Mouse (Mus musculus) stomach, embryonic 16.5 days (tissue): ENCODE data around the gene Alg9. TPM values are rescaled to one million over a fixed set of nuclear protein-coding genes. Genes with fewer than 3 reads are reported as not detected.
A peak's percentile ranks its signal among the peaks of the same experiment; 100 is the strongest.

Experiments used
- ATAC-seq: fragments of 200-750 bp; cut with Nextera tagmentation; 2 replicates; pipeline ENCODE4 v1.8.0; 2017; ENCODE audit warnings: moderate number of reproducible peaks, moderate TSS enrichment; ENCODE audit not compliant: insufficient read depth, low FRiP score
- H3K27ac ChIP-seq: fragments of 300-500 bp; sonication (generic); 2 replicates; pipeline ENCODE4 v1.5.1; 2014; ENCODE audit warnings: low read length
- H3K27me3 ChIP-seq: fragments of 300-500 bp; sonication (generic); 2 replicates; pipeline ENCODE4 v1.6.1; 2014; ENCODE audit warnings: low read length, control low read depth, mixed read lengths; ENCODE audit not compliant: control insufficient read depth, insufficient read depth
- H3K36me3 ChIP-seq: fragments of 300-500 bp; sonication (generic); 2 replicates; pipeline ENCODE4 v1.6.1; 2014; ENCODE audit warnings: low read length; ENCODE audit not compliant: control insufficient read depth, insufficient read depth
- H3K4me1 ChIP-seq: fragments of 300-500 bp; sonication (generic); 2 replicates; pipeline ENCODE4 v1.6.1; 2014; ENCODE audit warnings: low read length, control low read depth, mixed read lengths; ENCODE audit not compliant: control insufficient read depth, insufficient read depth
- H3K4me2 ChIP-seq: fragments of 300-500 bp; sonication (generic); 2 replicates; pipeline ENCODE4 v1.6.1; 2014; ENCODE audit warnings: low read depth, low read length, mixed read lengths
- H3K4me3 ChIP-seq: fragments of 300-500 bp; sonication (generic); replicated peaks from 2 replicates; pipeline ENCODE4 v1.5.1; 2014; ENCODE audit warnings: mild to moderate bottlenecking, low read length
- H3K9ac ChIP-seq: fragments of 300-500 bp; sonication (generic); 2 replicates; pipeline ENCODE4 v1.6.1; 2014; ENCODE audit warnings: low read length
- H3K9me3 ChIP-seq: fragments of 300-500 bp; sonication (generic); replicated peaks from 2 replicates; pipeline ENCODE4 v1.6.1; 2016; ENCODE audit warnings: low read length, control low read depth; ENCODE audit not compliant: control insufficient read depth
- WGBS: fragments of 180-500 bp; shearing (Covaris S2); extraction: QIAGEN DNeasy Blood & Tissue Kit; methylation state at CpG from one replicate; pipeline ENCODE4 v1.1.7; 2014; 5-methylcytosine and 5-hydroxymethylcytosine counted together
- polyA plus RNA-seq: library from polyadenylated mRNA; unstranded; fragments of >200 nt; fragmentation: Nextera tagmentation; extraction: Ambion mirVana; gene quantifications from 2 replicates; pipeline ENCODE4 v1.2.1, GENCODE M21; 2015

Gene Alg9
- polyA plus RNA-seq, 1 experiment from 2014 or later, result 36.7 TPM

DNA sequence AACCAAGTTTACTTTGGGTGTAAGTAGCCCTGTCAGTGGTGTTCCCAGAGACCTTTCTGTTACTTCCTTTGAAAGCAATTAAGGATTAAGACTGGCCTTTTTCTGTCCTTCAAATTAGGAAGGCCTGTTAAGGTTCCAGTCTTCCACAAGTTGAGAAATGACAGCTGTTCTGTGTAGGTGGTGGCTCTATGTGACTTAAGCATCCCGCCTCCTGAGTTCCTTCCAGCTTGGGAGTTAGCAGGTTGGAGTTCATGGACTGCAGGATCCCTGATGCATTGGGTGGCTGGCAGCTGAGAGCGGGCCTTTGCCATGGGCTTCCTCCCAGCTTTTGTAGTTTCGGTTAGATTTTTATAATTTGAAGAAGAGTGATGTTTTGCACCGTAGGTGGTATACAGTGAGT is 100.7 kb downstream of the Alg9 start:
- Histone ChIP-seq H3K27ac (no peak overlapping the region), H3K9me3 (no peaks in the 10 kb centered on the region), H3K4me2 (no peak overlapping the region), H3K27me3 (no peaks in the 10 kb centered on the region), H3K9ac (no peak overlapping the region), H3K4me1 (0 out of 2 replicates have a peak, but pooled peaks cover 4% of the 10 kb centered on the region), H3K4me3 (no peak overlapping the region), H3K36me3 (peaks cover 47% of the 10 kb centered on the region)
- ATAC-seq, result no peak
- 90% methylated on average over 4 of the region's 4 CpGs for WGBS

DNA sequence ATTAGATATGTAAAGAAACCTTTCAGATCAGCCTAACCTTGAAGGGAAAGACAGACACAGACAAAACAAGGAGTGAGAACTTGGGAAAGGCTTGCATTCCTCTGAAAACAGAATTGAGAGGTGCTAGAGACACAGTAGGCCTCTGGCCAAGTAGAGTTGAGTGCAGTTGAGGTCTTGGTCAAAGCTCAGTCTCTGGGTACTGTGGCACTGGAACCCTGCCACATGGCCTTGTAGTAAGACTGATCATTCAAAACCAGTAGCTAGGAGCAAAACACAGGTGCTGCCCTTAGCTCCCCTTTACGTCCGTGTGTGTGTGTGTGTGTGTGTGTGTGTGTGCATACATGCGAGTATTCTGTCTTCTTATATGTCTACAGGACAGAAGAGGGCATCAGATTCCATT is 101.5 kb downstream of the Alg9 start:
- no peak for ATAC-seq
- 95% methylated on average over 3 of the region's 3 CpGs for whole genome bisulfite sequencing
- no peak overlapping the region for H3K4me3 ChIP-seq
- no peaks in the 10 kb centered on the region for H3K9me3 ChIP-seq
- 0 out of 2 replicates have a peak, but pooled peaks cover 4% of the 10 kb centered on the region for H3K4me1 ChIP-seq
- H3K4me2 ChIP-seq, result no peak overlapping the region
- peaks cover 42% of the 10 kb centered on the region for H3K36me3 ChIP-seq
- no peaks in the 10 kb centered on the region for H3K27me3 ChIP-seq
- H3K9ac ChIP-seq, result no peak overlapping the region
- 0 out of 2 replicates have a peak overlapping the region, but pooled peaks have one; percentile 10 for H3K27ac ChIP-seq

DNA sequence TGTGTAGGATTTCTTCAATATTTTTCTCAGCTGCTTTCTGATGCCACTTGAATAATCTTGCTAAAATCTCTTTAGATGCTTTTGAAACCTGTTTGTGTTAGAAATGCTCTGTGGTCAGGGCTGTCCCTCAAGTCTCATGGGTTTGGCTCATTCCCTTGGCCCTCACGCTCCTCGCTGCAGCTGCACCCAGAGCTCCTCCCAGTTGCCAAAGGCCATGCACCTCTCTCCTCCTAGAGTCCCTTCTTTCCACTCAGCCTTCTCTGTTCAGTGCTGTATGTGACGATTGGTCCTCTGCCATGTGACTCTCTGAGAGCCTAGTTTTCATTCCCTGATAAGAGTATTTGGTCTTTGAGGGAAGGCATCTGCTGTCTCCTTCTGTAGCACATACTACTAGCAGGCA is 102.6 kb downstream of the Alg9 start:
- 0 out of 2 replicates have a peak, but pooled peaks cover 4% of the 10 kb centered on the region for H3K4me1 ChIP-seq
- no peak overlapping the region for H3K4me2 ChIP-seq
- H3K4me3 ChIP-seq, result no peak overlapping the region
- no peaks in the 10 kb centered on the region for H3K27me3 ChIP-seq
- H3K9ac ChIP-seq, result no peak overlapping the region
- H3K27ac ChIP-seq, result peak overlapping the region; percentile 34; the same call in 1 of the 2 replicates
- H3K9me3 ChIP-seq, result no peaks in the 10 kb centered on the region
- WGBS, result 63% methylated on average over 3 of the region's 3 CpGs
- ATAC-seq, result no peak
- peaks cover 42% of the 10 kb centered on the region for H3K36me3 ChIP-seq

DNA sequence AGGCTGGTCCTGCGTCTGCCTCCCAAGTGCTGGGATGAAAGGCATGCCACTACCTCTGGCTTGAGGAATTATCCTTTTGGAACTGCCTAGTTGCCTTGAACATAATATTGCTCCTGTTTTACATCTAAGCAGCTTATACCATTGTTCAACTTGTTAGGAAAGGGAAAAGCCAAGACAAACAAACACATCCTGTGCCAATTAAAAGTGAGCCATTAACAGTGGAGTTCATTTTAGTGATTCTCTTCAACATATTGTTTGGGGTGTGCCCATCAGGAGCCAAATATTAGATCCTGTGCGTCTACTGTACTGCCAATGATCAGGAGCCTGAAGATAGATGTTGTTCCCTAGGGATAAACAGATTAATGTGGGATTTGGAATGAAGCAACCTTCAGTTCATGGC is 107.4 kb downstream of the Alg9 start:
- 78% methylated on average over 2 of the region's 2 CpGs for WGBS

DNA sequence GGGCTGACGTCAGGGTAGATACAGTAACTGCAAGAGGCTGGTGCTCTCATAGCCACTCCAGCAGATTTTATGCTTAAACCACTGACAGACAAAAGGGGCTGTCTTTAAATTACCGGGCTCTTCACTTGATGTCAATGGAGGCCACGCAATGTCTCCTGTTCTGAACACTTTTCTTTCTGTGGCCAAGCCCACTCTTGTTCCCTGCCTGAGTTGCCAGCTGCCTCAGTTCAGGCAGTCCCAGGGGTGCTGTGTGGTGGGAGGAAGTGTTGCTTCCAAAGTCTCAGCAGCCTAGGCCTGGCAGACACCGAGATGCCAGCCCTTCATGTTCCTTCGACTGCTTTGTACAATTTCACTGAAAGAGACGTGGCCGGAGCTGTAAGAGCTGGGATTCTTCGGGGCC is 109.3 kb downstream of the Alg9 start:
- no peak for ATAC-seq
- H3K4me1 ChIP-seq, result peaks cover 30% of the 10 kb centered on the region
- no peak overlapping the region for H3K4me3 ChIP-seq
- H3K9me3 ChIP-seq, result no peaks in the 10 kb centered on the region
- H3K4me2 ChIP-seq, result no peak overlapping the region
- peaks cover 12% of the 10 kb centered on the region for H3K36me3 ChIP-seq
- H3K9ac ChIP-seq, result 0 out of 2 replicates have a peak overlapping the region, but pooled peaks have one; percentile 42
- H3K27ac ChIP-seq, result peak overlapping the region; percentile 71
- WGBS, result 68% methylated on average over 8 of the region's 8 CpGs
- no peaks in the 10 kb centered on the region for H3K27me3 ChIP-seq

More for the DNA sequence above, 107.4 kb downstream of the Alg9 start:
- Histone ChIP-seq H3K4me2 (no peak overlapping the region), H3K9ac (no peak overlapping the region), H3K27me3 (no peaks in the 10 kb centered on the region), H3K36me3 (peaks cover 22% of the 10 kb centered on the region), H3K4me3 (no peak overlapping the region), H3K4me1 (peaks cover 16% of the 10 kb centered on the region), H3K27ac (no peak overlapping the region), H3K9me3 (no peaks in the 10 kb centered on the region)
- ATAC-seq, result no peak

DNA sequence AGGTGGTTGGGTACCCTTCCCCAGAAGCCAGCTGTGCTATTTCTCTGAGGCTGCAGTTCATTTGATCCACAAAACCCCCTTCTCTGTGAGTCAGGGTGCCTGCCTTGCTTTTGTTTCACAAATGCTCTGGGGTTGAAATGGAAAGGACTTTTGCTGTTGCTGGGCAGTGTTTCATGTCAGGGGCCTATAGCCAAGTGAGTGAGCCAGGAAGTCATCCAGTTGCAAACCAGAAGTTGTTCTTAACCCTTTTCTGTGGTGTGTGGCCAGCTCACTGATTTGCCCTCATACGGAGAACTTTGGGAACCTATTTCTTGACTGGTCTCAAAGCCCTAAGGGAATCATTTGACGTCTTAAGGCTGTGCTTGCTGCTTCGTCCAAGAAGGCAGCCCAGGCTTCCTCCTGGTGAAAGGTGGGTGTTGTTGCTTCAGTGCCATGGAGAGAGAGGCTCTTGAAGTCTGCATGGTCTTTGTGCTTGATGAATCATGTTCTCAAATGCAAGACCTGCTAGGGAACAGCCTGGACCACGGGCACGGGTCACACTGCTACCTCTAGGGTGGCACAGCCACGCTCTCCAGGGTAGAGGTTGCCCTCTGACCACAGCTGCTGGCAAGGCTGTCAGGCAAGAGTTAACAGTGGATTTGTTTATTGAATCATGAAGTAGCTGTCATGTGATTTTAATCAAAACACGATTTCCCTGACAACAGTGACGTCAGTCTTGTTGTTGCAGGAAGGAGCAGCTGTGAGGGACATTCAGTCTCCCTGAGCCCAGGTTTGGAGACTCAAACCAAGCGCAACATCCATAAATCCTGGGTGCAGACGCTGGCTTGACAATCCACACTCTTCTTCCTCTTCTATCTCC is 110.2 kb downstream of the Alg9 start:
- Histone ChIP-seq H3K27me3 (no peaks in the 10 kb centered on the region), H3K4me1 (peaks cover 33% of the 10 kb centered on the region), H3K4me3 (no peak overlapping the region), H3K4me2 (peak overlapping the region; percentile 30), H3K9ac (0 out of 2 replicates have a peak overlapping the region, but pooled peaks have one; percentile 42), H3K9me3 (no peaks in the 10 kb centered on the region), H3K27ac (peak overlapping the region; percentile 71), H3K36me3 (peaks cover 5% of the 10 kb centered on the region)
- WGBS, result 54% methylated on average over 10 of the region's 10 CpGs
- ATAC-seq, result peak; percentile 31; the same call in 1 of the 2 replicates

DNA sequence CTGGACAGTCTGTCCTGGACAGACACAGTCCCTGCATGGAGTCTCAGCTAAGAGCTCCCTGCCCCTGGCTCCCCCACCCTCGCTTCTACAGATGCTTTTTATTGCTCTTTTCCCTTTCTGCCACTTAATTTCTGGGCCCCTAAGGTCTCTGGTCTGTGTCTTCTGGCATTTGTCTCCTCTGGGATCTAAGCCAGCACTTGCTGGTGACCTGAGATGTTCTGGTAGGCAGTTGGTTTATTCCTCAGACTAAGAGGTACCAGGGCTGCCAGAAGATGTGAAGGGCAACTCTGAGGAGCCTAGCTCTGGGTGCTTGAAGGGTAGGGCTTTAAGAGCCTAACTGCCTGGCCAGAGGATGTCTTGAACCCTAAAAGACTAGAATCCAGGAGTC is 110.8 kb downstream of the Alg9 start:
- 35% methylated on average over 1 of the region's 1 CpGs for WGBS
- no peak for ATAC-seq
- Histone ChIP-seq H3K9ac (no peak overlapping the region), H3K36me3 (no peaks in the 10 kb centered on the region), H3K4me3 (no peak overlapping the region), H3K4me1 (peaks cover 33% of the 10 kb centered on the region), H3K27me3 (no peaks in the 10 kb centered on the region), H3K4me2 (no peak overlapping the region), H3K27ac (peak overlapping the region; percentile 62; the same call in 1 of the 2 replicates), H3K9me3 (no peaks in the 10 kb centered on the region)

DNA sequence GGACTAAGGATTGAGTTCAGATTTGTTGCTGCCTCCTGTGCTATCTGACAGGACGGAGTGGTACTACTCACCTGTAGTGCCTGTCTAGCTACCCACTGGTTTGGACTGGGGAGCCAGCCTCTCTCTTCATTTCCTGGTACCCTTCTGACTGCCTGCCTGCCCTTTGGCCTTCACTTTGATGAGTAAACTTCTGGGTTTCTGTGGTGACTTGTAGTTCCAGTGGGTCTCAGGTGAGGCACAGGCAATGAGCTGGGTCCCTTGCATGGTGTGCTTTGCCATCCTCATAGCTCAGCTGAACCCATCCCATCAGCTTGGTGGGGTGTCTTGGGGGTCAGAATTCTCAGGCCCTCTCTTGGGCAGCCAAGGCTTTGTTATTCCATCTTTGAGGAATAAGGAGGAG is 112.1 kb downstream of the Alg9 start:
- Histone ChIP-seq H3K9me3 (no peaks in the 10 kb centered on the region), H3K4me3 (no peak overlapping the region), H3K4me1 (peaks cover 33% of the 10 kb centered on the region), H3K9ac (no peak overlapping the region), H3K36me3 (no peaks in the 10 kb centered on the region), H3K27ac (peak overlapping the region; percentile 16; the same call in 1 of the 2 replicates), H3K4me2 (no peak overlapping the region), H3K27me3 (no peaks in the 10 kb centered on the region)
- no peak for ATAC-seq
- 89% methylated on average over 1 of the region's 1 CpGs for WGBS

DNA sequence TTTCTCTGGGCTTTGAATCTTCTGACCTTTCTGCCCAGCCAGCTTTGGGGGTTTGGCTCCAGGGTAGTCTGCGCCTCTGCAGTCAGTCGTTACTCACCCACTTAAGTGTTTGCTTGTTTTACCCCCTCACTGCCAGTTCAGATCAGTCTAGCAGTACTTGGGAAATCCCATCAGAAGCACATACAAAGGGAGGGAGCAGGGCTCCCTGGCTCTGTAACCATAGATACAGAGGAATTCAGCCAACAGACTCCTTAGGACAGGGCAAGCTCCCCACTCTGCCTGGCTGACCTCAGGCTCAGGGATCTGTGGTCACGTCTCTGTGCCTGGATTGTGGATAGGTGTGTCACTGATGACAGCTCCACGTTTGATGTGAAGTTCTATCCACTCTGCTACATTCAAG is 112.5 kb downstream of the Alg9 start:
- no peak overlapping the region for H3K4me2 ChIP-seq
- no peak overlapping the region for H3K9ac ChIP-seq
- peaks cover 33% of the 10 kb centered on the region for H3K4me1 ChIP-seq
- no peaks in the 10 kb centered on the region for H3K9me3 ChIP-seq
- no peaks in the 10 kb centered on the region for H3K27me3 ChIP-seq
- peak; percentile 44; the same call in 1 of the 2 replicates for ATAC-seq
- peak overlapping the region; percentile 16; the same call in 1 of the 2 replicates for H3K27ac ChIP-seq
- H3K4me3 ChIP-seq, result no peak overlapping the region
- 22% methylated on average over 4 of the region's 4 CpGs for WGBS
- H3K36me3 ChIP-seq, result no peaks in the 10 kb centered on the region
